Mouse (Mus musculus) thymus, adult 18-20 months (tissue): Measurements from ENCODE around the gene Olfr1340.

Source experiments
- DNase-seq, 2 experiments: peaks; one replicate each; pipeline ENCODE4 v3.0.0; 2022; ENCODE audit warnings: mixed read lengths in 2 of 2

The Olfr1340 gene

DNA sequence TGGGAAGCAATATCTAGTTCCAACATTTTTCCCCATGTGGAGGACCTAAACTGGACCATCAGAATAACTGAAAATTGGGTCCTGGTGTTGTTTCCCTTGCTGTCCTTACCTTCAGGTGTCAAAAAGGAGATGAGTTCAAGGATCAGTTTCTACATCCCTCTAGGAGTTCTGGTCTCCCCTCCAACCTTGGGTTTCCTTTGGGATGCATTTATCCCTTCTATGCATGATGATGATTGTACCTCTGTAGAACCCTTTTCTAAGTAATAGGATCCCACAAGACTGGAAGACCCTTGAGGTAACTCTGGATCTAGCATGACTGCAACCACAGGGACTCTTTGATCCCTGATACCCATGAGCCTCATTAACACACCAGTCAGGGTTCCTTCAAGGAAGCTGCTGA is at the start of gene Olfr1340:
Gene Olfr1340 (plus strand): TSS at position 301 of the 400 bp plus-strand sequence.
- no peak for DNase-seq

DNA sequence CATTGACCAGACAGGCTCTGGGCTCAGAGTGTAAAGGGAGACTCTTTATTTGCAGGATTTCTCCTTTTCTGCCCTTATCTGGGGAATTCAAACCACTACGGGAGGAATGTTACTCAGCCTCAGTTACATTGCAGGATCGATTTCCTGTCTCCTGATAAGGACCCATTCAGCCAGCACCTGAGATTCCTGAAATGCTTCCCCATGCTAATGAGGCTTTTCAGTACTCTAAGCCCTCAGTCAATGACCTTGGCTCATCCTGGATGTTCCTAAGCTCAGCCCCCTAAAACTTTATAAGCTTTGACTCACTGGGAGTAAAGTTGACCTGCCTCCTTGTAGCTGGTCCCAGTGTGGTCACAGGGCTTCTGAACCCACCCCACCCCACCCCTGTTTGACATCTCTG is 32.9 kb upstream of the Olfr1340 start:
- no peak for DNase-seq

DNA sequence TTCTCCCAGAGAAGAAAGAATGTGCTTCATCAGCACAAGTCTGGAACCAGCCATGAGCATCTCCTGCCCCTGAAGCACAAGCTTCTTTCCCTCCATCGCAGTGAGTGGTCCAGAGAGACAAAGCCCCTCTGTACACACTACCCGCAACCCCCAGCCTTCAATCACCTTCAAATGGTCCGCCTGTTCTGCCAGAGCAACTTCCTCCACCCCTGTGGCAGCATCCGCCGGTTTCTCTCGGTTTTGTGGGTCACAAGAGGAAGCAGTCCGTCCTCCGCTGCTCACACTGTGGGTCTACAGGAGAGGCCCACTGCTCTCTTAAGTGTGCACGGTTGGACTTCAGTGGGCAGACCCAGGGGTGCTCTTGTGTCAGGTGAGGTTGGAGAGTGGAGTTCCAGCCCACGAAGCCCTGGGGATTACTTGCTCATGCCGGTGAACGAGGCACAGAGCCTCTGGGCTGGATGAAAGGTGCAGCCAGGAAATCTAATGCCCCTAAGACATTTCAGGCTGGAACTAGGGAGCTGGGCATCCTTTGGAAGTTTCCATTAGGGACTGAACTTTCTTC is 27.4 kb upstream of the Olfr1340 start, which contains the start of gene Olfr1342:
Gene Olfr1342 (minus strand): TSS at position 345 of the 562 bp plus-strand sequence.
- no peak for DNase-seq

GRCm38 (mm10) chr4:118693812-118694211 is 26.1 kb upstream of the Olfr1340 start:
- no peak for DNase-seq

DNA sequence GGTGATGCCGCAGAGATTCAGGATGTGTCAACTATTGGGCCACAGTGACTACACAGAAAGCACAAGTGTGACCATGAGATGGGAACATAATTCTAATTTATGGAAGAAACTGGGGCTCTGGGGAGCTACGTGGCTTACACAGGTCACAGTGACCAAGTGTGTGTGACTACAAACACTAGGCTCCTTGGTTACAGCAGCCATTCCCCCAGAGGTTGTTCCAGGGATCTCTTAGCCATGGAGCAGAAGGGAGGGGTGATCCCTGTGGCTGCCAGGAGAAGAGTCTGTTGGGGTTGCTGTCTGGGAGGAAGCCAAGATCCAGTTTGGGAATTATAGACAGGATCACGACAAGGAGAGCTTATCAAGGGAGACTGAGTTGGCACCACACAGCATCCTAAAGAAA is 16.7 kb upstream of the Olfr1340 start, which contains the start of gene Olfr1341:
Gene Olfr1341 (plus strand): TSS at position 301 of the 400 bp plus-strand sequence.
- no peak for DNase-seq

GRCm38 (mm10) chr4:118708086-118708485 is 11.9 kb upstream of the Olfr1340 start:
- no peak for DNase-seq

GRCm38 (mm10) chr4:118711656-118712055 is 8.3 kb upstream of the Olfr1340 start:
- DNase-seq, result no peak

GRCm38 (mm10) chr4:118721742-118722483 is 2.0 kb downstream of the Olfr1340 start:
- DNase-seq, result no peak

- DNase-seq, result no peak
Observed at GRCm38 (mm10) chr4:118731875-118732274, 11.9 kb downstream of the Olfr1340 start, which contains the start of gene Olfr1339. Gene Olfr1339 (plus strand): TSS chr4:118732175.

DNA sequence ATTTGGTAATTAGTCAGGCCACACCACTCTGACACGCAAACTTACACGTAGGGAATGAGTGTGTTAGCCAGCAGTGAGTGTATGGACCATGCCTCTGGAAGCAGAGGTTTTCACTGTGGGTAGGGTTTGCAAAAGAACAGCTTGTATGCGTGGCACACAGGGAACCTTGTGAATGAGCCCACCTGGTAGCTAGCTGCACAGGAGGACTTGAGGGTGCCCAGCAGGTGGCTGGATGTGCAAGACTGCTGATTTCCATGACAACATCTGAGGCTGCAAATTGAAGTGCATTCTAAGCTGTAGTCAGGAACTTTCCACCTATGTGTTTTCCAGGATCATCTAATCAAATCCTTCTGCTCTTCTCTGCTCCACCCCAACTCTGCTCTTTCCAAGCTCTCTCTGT is 19.6 kb downstream of the Olfr1340 start:
- DNase-seq, result no peak

- no peak for DNase-seq
Observed at GRCm38 (mm10) chr4:118740988-118741698, 21.2 kb downstream of the Olfr1340 start.

- no peak for DNase-seq
Observed at GRCm38 (mm10) chr4:118741881-118742280, 21.9 kb downstream of the Olfr1340 start.

GRCm38 (mm10) chr4:118758637-118759036 is 38.7 kb downstream of the Olfr1340 start, which contains the start of gene Olfr1338:
Gene Olfr1338 (minus strand): TSS chr4:118758737.
- DNase-seq, result no peak
